Mouse (Mus musculus) kidney, adult 11 months (tissue): ENCODE data around the gene Efs.
"Not testable (repeated sequence)": the region's sequence is repeated elsewhere in the genome, so short reads cannot be mapped to it uniquely, and the experiment has no call there.

Experiments used
- DNase-seq: peaks from one replicate; pipeline ENCODE4 v3.0.0; 2022

The Efs gene

DNA sequence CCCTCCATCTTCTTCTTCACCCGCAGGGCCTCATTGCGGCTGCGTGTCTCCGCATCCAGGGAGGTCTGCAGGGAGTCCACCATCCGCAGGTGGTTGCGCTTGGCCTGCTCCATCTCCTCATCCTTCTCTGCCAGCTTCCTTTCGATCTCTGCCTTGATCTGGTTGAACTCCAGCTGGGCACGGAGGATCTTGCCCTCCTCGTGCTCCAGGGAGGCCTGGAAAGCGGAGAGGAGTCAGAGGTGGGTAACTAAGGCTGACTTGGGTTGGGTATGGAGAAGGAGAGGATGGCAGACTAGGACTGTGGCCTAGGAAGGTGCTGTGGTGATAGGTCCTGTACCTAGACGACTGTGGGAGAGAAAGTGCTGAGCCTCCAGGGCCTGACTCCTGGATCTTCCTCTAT is 21.1 kb upstream of the Efs start:
- not testable (repeated sequence) for DNase-seq

DNA sequence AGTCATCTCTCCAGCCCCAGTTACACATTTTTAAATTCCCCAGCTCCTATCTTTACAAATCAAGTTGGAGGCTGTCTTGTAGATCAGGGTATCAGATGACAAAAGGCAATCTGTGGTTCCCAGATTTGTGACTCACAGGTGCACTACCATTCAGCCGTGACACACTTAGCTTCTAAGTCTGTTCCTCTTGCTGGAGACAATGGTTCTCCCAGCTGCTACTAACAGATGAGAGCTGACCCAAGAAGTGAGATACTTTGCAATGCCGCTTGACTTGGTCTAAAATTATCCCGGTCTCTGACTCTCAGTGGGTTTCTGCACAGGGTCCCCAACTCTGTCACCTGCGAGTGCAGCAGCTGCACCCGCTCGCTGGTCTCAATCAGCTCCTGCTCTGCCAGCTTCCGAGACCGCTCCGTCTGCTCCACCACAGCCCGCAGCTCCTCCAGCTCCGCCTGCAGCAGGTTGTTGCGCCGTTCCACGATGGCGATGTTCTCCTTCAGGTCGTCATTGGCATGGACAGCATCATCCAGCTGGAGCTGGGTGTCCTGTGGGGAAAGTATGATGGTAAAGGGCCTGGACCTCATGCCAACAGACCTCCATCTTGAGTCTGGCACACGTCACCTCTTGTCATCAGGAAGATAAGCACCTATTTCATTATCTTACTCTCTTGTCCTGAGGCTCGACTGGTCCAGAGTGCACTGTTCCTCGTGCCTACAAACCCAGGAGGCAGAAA is 20.2 kb upstream of the Efs start:
- no peak for DNase-seq

DNA sequence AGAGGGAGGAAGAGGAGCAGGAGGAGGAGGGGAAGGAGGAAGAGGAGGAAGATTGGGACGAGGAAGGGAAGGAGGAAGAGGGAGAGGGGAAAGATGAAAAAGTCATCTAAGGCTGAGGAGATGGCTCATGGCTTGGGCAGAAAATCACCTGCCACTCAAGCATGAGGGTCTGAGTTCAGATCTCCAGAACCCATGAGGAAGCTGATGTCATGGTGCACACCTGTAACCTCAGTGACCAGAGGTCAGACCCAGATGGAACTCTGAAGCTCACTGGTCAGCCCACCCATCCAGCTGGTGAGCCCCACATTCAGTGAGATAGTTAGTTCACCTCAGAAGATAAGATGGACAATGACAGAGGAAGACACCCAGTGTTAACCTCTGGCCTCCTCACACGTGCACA is 19.0 kb upstream of the Efs start:
- no peak for DNase-seq

DNA sequence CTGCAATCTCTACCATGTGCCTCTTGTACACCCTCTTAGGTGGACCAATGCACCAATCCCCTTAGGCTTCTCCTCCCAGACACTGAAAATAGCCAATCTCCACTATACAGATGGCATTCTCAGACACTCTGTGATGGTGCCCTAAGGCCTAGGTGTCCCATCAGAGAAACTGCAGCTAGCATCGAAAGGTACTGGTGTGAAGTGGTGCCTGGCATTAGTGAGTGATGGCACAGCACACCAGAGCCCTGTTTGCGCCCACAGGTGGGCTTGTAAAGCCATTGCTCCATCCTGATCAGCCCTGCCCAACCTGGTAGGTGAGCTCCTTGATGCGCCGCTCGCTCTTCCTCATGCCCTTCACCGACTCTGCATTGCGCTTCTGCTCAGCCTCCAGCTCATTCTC is 18.0 kb upstream of the Efs start:
- no peak for DNase-seq

DNA sequence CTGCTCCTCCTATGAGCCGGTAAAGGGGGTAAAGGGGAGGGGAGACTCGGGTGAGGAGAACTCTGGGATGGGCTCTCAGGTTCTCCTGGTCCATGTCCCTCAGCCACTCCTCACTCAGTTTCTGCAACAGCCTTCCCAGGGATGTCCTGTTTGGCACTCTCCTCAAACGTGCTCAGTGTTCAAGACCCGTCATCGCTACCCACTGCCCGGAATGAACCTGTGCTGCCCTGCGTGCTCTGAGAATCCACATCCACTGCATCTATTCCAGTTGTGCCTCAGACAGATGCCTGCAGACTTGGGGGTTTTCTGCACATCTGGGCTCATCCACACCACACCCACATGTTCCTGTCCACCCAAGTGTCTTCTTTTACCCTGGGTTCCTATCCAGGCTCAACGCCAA is 16.6 kb upstream of the Efs start:
- no peak for DNase-seq

DNA sequence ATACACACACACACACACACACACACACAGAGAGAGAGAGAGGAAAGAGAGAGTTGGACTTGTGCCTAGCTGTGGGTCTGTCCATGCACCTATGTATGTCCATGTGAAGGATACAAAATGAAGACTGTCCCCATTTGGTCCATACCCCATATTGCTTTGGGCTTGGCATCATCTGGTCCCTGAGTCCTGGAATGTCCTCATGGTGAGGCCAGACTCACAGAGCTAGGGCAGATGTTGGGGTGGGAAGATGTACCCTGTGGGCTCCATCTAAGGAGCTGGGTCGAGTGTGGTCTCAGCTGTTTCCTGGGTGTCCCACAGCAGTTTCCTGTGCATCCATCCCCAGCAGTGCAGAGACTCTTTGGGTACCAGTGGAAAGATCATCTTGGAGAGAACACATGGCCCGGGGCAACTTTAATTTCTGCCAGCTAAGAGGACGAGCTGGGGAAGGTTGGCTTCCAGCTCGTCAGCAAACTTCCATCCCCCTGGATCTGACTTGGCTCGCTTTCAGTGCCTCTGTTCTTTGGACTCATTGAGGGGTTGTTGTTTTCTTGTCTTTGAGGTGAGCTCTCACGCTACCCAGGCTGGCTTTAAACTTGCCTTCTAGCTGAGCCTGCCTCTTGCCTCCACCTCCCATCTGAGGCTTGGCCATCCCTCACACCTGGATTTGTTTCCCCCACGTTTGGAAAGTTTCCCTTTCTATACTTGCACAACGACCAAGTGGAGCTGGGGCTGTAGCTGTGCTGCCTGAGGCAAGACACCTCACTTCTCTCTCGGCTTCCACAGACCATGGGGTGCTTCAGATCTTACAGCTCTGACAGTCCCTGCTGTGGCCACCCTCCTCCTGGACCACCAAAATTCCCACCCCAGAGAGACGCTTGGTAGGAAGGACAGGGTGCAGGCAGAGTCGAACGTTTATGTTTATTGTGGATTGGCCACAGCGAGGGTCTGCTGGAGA is 15.4 kb upstream of the Efs start:
- peak; percentile 48 for DNase-seq

DNA sequence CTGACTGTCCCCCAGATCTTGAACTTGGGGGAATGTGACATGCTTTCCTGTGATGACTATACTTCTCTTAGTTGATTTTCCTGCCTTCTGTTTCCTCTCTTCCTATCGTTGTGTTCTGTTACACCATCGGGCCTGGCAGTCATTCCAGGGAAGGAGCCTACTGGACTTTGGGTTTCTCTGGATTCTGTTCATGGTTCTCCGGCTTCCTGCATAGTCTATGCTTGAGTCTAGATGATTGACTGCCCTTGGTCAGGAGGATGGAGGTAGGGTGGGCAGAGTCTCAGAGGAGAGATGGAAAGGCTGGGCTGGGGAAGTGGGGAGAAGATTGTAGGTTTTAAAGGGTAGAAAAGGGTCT is 14.2 kb upstream of the Efs start:
- peak; percentile 33 for DNase-seq

DNA sequence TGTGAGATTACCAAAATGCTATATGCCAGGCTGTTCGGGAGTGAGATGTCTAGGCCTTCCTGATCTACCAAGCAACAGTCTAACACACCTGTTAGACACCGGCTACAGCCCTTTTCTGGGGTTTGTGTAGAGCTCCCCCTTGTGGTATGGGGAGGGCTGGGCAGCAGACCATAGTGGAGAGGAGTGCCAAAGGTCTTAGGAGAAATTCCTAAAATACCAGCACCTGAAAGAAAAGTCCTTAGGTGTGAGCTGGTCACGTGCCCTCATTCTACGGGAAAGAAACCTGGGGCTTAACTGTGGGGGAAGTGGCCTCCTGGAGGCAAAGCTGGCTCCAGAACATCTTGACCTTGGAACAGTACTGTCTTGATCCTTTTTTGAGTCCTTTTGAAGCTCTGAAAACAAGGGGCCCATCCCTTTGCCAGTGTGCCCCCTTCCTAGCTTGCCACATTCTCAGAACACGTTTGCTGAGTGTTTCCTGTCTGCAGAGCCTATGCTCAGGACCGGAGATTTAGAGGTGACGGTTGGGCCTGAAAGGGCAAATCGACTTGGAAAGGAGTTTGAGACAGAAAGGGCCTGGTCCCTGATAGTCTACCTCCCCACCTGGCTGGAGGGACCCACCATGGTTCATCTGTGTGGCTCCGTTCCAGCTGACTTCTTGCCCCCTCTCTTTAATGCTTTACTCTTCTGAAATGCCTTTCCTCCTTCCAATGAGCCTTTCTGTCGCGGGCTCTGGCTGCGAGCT is 13.7 kb upstream of the Efs start:
- peak; percentile 87 for DNase-seq

DNA sequence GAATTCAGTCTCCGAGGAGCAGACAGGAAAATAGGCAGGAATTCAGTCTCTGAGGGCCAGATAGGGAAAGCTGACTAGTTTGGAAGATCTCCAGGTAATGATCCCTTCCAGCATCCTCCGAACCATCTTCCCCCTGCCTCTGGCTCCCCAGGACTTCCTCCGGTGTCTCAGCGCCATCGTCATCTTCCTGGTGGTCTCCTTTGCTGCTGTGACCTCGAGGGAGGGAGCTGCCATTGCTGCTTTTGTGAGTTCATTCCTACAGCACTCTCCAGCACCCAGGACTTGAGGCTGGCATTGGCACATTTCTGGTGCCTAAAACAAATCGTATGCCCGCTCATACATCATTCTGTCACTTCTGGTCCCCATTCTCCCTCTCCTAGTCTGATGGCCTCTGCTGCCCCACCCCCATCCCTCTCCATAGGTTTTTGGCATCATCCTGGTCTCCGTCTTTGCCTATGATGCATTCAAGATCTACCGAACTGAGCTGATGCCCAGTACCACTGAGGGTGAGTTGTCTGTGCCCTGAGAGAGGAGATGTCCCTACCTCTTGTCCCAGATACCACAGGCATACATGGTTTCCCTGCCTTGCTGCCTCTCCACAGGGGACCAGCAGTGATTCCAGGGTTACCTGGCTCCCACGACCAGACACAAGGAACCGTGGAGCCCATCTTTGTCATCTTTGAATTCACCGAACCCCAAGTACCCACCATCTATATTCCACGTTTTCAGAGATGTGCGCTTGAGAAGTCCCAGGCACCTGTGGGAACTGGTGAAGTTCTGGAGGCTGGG is 12.7 kb upstream of the Efs start:
- DNase-seq, result no peak

DNA sequence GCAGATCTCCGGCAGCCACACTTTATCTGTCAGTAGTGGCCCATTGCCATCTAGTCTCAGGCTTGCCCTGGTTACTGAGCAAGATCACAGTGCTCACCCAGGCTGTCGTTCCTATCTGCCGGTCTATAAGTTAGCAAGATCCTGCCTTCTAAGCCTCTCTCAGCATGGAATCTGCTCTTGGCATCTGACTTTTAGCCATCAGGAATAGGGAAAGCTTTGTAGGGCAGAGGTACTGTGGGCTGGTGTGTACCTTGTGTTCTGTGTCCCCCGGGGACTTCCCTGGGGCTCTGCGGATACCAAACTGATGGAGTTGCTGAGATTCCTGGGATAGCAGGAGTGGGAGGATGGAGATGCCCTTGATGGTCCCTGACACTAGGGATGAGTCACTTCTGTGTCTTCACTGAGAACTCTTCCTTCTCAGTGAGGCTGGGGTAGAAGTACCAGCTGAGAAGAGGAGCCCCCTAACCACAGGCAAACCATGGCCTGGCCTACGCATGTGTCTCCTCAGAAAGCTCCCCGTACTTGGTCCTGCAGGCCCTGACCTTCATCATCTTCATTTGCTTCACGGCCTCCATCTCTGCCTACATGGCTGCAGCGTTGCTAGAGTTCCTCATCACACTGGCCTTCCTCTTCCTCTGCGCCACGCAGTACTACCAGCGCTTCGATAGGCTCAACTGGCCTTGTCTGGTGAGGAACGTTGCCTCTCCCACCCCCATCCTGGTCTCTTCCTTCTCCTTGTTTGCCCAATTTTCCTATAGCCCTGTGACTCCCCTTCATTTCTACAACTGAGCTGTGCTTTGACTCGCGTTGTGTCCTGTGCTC is 11.6 kb upstream of the Efs start:
- DNase-seq, result no peak

DNA sequence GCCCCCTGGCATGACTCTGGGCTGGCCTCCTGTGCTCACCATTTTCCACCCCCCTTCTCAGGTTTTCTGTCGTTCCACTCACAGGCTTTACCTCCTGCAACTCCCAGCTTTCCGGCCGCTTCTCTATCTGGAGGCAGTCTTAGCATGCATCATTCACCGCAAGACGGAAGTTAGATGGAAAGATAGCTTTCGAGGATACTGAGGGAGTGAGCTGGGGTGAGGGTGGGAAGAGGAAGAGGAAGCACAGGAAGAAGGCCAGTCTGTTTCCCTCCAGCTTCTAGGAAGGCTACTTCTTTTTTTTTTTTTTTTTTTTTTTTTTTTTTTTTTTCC is 10.9 kb upstream of the Efs start:
- DNase-seq, result no peak

DNA sequence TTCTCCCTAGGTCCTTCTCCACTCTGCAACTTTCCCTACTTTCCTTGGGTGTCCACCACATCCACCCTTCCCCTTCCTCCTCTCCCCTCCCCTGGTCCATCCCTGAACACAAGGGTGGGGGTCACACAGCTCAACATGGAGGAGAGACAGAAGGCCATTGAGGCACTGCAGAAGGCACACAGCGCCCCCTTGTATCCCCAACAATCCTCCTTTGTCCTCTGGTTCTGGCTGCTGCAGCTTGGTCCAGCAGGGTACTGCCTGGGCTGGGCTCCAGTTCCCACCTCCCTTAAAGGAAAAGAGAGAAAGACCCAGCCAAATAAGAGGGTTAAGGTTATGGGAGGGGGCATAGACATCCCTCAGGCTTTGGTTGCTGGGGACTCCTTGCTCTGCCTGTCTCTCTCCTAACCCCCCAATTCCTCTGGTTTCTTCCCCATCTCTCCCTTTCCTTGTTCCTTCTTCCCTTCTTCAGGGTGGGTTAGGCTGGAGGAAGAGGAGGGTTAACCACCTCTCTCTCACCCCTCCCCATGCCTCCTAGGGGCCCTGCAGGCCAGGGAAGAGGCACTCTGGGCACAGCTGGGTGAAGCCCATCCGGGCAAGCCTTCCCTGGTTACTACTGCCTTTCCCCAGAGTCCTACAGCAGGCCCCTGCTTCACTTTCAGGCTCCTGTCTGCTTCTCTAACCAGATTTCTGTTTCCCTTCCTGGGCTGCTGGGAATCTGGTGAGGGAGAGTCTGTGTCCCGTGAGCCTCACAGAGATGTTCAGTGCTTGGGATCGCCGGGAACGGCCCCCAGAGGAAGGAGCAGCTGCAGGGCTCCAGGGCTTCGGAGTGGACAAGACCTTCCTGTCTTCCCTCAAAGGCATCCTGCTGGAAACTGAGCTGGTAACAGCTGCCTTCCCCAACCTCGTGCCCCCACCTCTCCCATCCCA is 10.2 kb upstream of the Efs start, which contains the start of gene Cmtm5:
Gene Cmtm5 (plus strand): TSS at position 358 of the 927 bp plus-strand sequence.
- DNase-seq, result no peak

DNA sequence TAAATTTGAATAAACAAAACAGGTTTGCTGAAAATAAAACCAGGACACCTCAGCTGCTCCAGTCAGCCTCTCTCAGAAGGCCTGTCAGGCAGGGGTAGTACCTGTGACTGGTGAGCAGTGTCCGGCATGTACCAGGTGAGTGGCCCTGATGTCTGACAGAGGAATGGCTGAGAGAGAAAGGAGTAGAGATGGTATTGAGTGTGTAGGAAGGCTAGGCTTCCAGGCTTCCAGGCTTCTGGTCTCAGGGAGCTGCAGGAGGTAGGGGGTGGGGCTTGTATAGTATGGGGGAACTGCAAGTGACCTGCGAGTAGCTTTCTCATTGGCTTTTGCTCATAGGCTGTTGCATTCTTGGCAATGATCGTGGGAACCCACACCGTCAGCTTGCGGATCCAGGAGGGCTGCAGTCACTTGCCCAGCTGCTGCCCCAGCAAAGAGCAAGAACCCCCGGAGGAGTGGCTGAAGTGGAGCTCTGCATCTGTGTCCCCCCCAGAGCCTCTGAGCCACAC is 6.8 kb upstream of the Efs start, which contains the start of gene Il25:
Gene Il25 (plus strand): TSS at position 51 of the 506 bp plus-strand sequence.
- DNase-seq, result no peak

DNA sequence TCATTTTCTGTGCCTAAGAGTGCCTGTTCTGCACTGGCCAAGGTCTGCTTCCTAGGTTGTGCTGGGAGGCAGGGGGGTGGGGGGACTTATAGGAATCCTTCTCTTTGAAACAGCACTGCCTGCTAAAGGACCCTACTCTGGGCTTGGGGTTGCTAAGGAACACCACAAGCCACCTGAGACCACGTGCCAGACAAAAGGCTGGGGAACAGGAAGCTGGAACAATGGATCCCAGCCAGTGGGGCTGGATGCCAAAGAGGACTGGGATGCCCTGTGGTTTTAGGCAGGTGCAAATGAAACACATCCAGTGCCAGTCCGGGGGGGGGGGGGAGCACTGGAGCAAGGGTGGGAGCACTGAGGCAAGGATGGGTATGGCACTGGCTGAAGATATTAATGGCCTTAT is 4.5 kb upstream of the Efs start:
- DNase-seq, result no peak

DNA sequence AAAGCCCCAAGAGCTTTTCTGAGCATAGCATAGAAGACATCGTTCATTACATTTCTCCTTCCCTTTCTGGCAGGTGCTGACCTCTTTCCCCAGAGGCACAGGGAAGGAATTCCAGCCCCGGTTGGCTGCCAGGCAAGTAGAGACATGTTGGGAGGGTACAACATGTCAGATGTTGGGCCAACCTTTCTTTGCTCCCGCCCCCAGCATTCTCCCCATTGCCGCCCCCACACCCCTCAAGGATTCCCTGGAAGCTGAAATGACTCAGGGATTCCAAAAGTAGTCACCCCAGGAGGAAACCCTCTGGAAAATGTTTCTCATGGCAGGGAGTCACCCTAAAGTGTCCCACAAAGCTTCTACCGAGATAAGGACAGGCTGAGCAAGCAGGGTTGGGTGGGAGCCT is 3.9 kb upstream of the Efs start:
- DNase-seq, result no peak

DNA sequence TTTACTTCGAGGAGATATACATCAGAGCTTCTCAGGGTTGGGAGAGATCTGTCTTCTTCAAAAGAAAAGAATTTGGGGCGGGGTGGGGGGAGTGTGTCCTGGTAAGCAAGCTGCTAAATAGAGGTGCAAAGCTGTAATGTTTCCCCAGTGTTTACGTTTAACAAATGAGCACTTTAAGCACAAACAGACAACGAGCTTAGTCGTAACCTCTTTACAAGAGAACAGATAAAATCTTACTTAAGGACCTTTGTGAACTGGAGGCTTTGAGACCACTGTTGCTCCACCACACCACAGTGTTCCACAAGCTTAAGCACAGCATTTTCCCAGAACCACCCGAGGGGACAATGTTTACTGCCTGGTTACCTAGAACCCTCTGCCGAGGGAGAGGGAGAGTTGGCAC is 1.4 kb upstream of the Efs start:
- no peak for DNase-seq

DNA sequence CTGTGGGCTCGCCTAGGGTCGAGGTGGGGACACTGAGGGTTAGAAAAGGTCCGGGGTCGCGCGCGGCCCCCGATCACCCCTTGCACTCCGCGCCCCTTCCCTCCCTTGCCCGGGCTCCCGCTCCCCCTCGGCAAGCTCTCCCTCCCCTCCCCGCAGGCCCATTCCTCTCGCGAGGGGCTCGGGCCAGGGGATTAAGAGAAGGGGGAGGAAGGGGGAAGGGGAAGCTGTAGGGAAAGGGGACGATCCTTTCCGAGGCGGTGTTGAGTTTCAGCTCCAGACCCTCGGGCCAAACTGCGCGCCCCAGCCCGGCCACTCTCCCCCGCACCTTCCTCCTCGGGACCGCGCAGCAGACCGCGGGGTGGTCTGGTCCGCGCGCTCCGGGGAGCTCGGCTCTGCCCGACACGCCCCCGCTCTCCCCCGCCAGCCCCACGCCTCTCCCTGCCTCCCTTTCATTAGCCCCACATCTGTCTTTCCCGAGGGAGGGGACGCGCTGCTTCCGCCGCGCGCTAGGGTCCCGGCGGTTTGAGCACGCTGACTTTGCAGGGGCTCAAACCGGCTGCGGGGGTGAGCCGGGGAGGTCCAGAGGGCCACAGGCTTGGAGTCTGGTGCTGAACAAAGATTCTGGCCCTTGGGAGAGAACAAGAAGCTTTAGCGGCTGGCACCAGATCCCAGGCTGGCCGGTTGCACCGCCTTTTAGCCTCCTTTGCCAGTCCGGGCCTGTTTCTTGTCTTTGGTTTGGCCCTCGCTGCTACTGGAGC is 654 bp upstream of the Efs start:
- DNase-seq, result no peak

DNA sequence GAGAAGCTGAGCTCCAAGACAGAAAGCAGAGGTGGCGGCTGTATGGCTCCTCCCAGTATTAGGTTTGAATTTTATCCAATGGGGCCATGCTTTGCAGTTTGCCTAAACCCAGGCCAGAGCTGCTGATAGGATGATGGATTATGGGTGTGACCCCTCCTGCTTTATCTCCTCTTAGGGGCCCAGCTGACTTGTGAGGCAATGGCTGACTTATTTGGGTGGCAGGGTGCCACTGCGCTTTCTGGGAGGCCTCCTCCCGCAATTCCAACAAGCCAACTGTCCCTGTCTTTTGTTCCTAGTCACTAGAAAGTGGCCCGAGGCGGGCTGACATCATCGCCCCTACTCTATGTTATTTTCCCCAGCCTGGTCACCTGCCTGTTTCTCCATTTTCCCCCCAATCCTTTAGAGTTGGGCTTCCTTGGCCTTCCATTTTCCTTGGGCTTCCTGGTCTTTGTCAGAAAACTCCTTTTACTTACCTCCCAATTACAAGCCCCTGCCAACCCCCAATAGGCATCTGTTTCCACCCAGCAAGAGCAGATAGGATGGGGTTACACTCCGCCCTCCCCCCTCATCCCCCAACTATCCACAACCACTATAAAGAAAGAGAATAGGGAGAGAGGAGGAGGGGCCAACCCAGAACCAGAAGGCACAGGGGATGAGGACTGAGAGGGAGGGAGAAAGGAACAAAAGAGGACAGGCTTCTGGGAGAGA is 1.1 kb downstream of the Efs start:
- DNase-seq, result no peak

DNA sequence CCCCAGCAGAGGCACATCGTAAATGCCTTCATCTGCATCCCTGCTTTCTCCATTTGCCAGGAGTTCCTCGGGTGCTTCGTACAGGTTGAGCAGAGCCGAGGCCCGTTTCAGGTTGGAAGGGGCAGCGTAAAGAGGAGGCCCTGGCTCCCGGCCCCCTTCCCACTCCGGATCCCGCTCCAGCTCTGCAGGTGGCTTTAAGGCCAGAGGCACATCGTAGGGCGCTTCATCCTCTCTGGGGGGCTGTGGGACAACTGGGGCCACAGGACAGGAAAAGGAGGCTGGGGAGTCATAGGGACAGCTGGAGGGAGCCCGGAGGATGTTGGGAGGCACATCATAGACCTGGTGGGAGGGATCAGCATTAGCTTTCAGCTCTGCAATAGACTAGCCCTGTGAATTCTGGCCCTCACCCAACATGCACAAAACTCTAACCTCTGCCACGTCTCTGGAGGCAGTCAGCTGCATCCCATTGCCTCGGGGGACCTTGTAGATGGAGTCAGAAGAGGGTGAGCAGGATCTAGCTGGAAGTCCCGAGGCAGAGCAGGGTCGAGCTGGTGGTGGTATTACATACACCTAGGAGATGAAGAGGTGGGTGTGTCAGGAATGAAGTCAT is 5.7 kb downstream of the Efs start:
- no peak for DNase-seq
